Mouse (Mus musculus): ENCODE results near the gene Synj1. TPM values are rescaled to one million over a fixed set of nuclear protein-coding genes. Genes with fewer than 3 reads are reported as not detected.

Synj1 gene
- polyA plus RNA-seq (2015; fragmentation: Nextera tagmentation; extraction: Ambion mirVana): 42.2 and 45.9 TPM in 2 replicates

DNA sequence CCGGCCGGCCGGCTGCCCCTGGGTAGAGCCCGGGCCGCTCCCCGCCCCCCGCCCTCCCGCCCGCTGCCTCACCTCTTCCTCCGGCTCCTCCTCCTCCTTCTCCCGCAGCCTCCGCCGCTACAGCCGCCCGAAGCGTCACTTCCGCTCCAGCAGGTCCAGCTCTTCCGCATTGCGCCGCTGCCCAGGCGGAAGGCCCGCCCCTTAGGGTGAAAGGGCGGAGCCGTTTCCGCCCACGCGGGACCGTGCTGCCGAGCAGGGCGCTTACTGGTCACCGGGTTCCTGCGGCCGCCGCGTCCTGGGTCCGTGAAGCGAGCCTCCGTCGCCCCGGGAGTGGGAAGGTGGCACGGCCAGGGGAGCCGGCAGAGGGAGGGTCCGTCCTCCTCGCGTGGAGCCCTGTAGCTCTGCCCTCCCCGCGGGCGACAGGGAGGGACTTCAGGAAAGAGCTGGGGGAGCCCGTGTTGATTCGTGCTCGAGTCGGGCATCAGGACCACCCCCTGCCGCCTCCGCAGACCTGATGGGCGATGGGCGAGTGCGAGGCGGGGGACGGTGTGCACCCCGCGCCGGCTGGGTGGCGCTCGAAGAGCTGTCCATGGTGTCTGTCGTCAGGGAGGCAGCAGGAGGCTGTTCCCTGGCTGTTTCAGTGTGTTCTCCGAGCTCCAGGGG is at the start of gene Synj1:
TSS of gene Synj1 (minus strand) at position 288 of the 663 bp plus-strand sequence.

DNA sequence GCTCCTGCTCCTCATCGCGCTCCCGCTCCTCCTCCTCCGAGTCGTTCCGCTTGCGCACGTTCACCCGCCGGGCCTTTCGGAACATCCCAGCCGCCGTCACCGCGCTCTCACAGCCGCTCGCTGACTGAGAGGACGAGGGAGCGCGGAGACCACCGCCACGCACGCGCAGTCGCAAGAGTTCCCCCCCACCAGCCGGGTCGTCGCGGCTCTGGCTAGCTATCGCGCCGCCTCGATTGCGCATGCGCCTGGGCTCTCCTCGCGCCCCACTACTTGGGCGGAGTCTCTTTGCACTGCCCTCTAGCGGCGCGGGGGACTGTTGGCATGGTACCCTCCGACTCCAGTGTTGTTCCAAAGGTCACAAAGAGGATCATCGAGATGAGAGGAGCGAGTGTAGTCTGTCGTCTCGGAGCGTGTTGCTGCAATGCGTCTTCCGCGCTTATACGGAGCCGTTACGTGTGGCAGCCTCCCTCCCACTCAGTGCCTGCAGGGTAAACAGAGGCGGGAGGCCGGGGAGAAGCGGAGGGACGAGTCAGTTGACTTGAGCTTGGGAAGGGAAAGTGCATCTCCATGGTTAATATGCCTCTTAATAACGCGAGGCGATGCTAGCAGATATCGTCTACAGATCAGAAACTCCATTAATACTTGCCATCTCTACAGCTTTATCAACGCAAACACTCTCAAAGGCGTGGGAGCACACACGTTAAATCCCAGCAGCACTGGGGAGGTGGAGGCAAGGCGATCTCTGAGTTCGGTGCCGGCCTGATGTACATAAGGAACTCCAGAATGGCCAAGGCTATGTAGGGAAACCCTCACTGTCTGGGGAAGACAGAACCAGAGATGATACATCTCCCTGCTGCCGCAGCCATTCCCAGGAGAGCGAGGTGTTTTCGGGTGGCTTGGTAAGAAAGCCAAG is 33.4 kb upstream of the Synj1 start, which contains the start of gene Paxbp1:
TSS of gene Paxbp1 (minus strand) at position 274 of the 913 bp plus-strand sequence.

DNA sequence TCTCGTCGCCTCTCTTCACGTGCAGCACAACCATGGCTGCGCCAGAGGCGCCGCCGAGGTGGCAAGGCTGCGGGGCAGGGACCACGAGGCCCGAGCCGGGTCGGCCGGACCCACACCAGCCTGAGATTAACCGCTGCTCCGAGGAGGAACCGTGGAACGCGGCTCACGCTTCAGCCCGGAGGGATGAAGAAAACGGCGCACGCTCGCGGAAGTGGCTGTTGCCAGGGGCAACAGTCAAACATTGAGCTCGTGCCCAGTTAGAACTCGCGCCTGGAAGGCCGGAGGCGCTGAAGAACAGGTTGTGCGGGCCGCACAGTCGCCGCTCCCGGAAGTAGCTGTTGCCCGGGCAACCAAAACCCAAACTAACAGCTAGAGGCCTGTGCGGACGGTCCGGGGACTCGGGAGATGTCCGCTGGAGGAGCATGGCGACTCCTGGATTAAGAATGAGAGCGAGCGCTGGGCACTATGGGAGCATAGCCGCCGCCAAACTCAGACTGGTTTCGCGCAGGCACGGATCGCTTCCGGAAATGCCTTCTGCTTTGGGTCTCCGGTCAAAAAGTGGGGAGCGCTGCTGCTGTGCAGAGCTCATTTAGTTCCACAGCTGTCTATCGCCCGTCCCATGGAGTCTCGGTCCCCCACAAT is 76.3 kb downstream of the Synj1 start, which contains the start of gene Cfap298:
TSS of gene Cfap298 (minus strand) at position 428 of the 642 bp plus-strand sequence.

Small RNA genes within 50 kb of the gene (microRNA-seq; reads per million reads assigned to microRNA genes)
- gene Gm22933: not detected

Other genes starting within 250 kb of the Synj1 start
- gene Urb1, start 200.9 kb downstream of the Synj1 start, polyA plus RNA-seq (2015; fragmentation: Nextera tagmentation; extraction: Ambion mirVana): 4.6 and 5.5 TPM in 2 replicates
- 2.9 and 3.5 TPM in 2 replicates for gene Eva1c, start 184.6 kb downstream of the Synj1 start, polyA plus RNA-seq (2015; fragmentation: Nextera tagmentation; extraction: Ambion mirVana)
- 48.1 and 54.4 TPM in 2 replicates for gene Cfap298, start 76.2 kb downstream of the Synj1 start, polyA plus RNA-seq (2015; fragmentation: Nextera tagmentation; extraction: Ambion mirVana)
- gene Paxbp1, start 33.2 kb upstream of the Synj1 start, polyA plus RNA-seq (2015; fragmentation: Nextera tagmentation; extraction: Ambion mirVana): 29.5 and 35.3 TPM in 2 replicates
- gene 4932438H23Rik, start 83.8 kb upstream of the Synj1 start, polyA plus RNA-seq (2015; fragmentation: Nextera tagmentation; extraction: Ambion mirVana): 0.95 and 2.3 TPM in 2 replicates
- 20.9 and 29.4 TPM in 2 replicates for gene Olig2, start 214.1 kb upstream of the Synj1 start, polyA plus RNA-seq (2015; fragmentation: Nextera tagmentation; extraction: Ambion mirVana)

Data from neural tube, postnatal 0 days (tissue).